Mouse (Mus musculus) heart, embryonic 15.5 days (tissue): Measurements from ENCODE around the gene Pcnt. TPM values are rescaled to one million over a fixed set of nuclear protein-coding genes. Genes with fewer than 3 reads are reported as not detected.

ENCODE experiments used
- polyA plus RNA-seq: library from polyadenylated mRNA; unstranded; fragments of >200 nt; fragmentation: Nextera tagmentation; extraction: Ambion mirVana; gene quantifications from 2 replicates; pipeline ENCODE4 v1.2.1, GENCODE M21; 2015

Pcnt gene
- polyA plus RNA-seq, 1 experiment from 2014 or later: 9.9 TPM

Other genes starting within 250 kb of the Pcnt start
- 49.4 and 58.6 TPM in 2 replicates for gene Prmt2, start 204.9 kb downstream of the Pcnt start, polyA plus RNA-seq
- gene S100b, start 188.9 kb downstream of the Pcnt start, polyA plus RNA-seq: 0.83 and 0.87 TPM in 2 replicates
- gene Dip2a, start 97.5 kb downstream of the Pcnt start, polyA plus RNA-seq: 8.6 and 10.3 TPM in 2 replicates
- gene AC141477.1, start 2.3 kb downstream of the Pcnt start, polyA plus RNA-seq: not detected in 2 replicates
- gene 2610028H24Rik, start 6.3 kb upstream of the Pcnt start, polyA plus RNA-seq: 0.09 TPM in 1 of 2 replicates, not detected in the other
- 30.3 and 37.6 TPM in 2 replicates for gene Mcm3ap, start 26.1 kb upstream of the Pcnt start, polyA plus RNA-seq
- gene Ybey, start 26.3 kb upstream of the Pcnt start, polyA plus RNA-seq: 4.5 and 5.1 TPM in 2 replicates
- 8.3 and 9.6 TPM in 2 replicates for gene Lss, start 88.8 kb upstream of the Pcnt start, polyA plus RNA-seq
- not detected in 2 replicates for gene Spatc1l, start 119.5 kb upstream of the Pcnt start, polyA plus RNA-seq
- 3.3 and 3.5 TPM in 2 replicates for gene Ftcd, start 132.9 kb upstream of the Pcnt start, polyA plus RNA-seq
- 90.2 and 125 TPM in 2 replicates for gene Col6a2, start 180.8 kb upstream of the Pcnt start, polyA plus RNA-seq